Mouse (Mus musculus) adrenal gland (tissue): ENCODE results near the gene Gm16253.

Experiments used
- intact Hi-C: fragments of 180-260 bp; cut with DNase I; formaldehyde crosslinking; loops from one replicate; pipeline ENCODE4 v1.15.1; 2025

Gene Gm16253

GRCm38 (mm10) chr3:96556651-96557635 lies 19.8 kb upstream of the Gm16253 start:
- intact Hi-C loops, result no loop called here

- intact Hi-C loops, result loop anchor here (1.0 kb wide), 1 partner anchor 17 kb away; no protein-coding TSS in a partner anchor
Observed at GRCm38 (mm10) chr3:96557694-96558093, 19.1 kb upstream of the Gm16253 start, which contains the start of gene Txnip. Txnip (plus strand) TSS chr3:96557957.

GRCm38 (mm10) chr3:96558159-96558558 lies 18.6 kb upstream of the Gm16253 start:
- intact Hi-C loops, result loop anchor here (1.0 kb wide), 1 partner anchor 16 kb away; no protein-coding TSS in a partner anchor

GRCm38 (mm10) chr3:96558668-96559196 lies 18.1 kb upstream of the Gm16253 start:
- intact Hi-C loops, result loop anchor here (1.0 kb wide), 1 partner anchor 16 kb away; no protein-coding TSS in a partner anchor

GRCm38 (mm10) chr3:96559398-96559910 lies 17.3 kb upstream of the Gm16253 start:
- intact Hi-C loops, result no loop called here

GRCm38 (mm10) chr3:96559911-96560850 lies 16.6 kb upstream of the Gm16253 start:
- intact Hi-C loops, result no loop called here

GRCm38 (mm10) chr3:96560881-96561668 lies 15.7 kb upstream of the Gm16253 start:
- intact Hi-C loops, result no loop called here

- intact Hi-C loops, result no loop called here
Observed at GRCm38 (mm10) chr3:96561946-96562681, 14.7 kb upstream of the Gm16253 start.

GRCm38 (mm10) chr3:96563267-96563666 lies 13.5 kb upstream of the Gm16253 start:
- intact Hi-C loops, result no loop called here

GRCm38 (mm10) chr3:96563911-96564632 lies 12.7 kb upstream of the Gm16253 start:
- intact Hi-C loops, result no loop called here

- intact Hi-C loops, result no loop called here
Observed at GRCm38 (mm10) chr3:96564633-96565032, 12.2 kb upstream of the Gm16253 start.

GRCm38 (mm10) chr3:96565105-96565504 lies 11.7 kb upstream of the Gm16253 start:
- intact Hi-C loops, result no loop called here

GRCm38 (mm10) chr3:96566661-96567450 lies 9.9 kb upstream of the Gm16253 start:
- intact Hi-C loops, result no loop called here

GRCm38 (mm10) chr3:96568605-96569004 lies 8.2 kb upstream of the Gm16253 start:
- intact Hi-C loops, result no loop called here

- intact Hi-C loops, result no loop called here
Observed at GRCm38 (mm10) chr3:96569506-96569905, 7.3 kb upstream of the Gm16253 start.

- intact Hi-C loops, result no loop called here
Observed at GRCm38 (mm10) chr3:96569966-96570605, 6.7 kb upstream of the Gm16253 start.

- intact Hi-C loops, result no loop called here
Observed at GRCm38 (mm10) chr3:96570643-96571042, 6.1 kb upstream of the Gm16253 start.
